Mouse (Mus musculus) induced T-regulatory cell, adult 2 months (primary cell): Measurements from ENCODE around the gene Nxpe4.

Experiments
- DNase-seq: peaks from one replicate; pipeline ENCODE4 v3.0.0-alpha.2; 2012; ENCODE audit warnings: low read depth

The Nxpe4 gene

DNA sequence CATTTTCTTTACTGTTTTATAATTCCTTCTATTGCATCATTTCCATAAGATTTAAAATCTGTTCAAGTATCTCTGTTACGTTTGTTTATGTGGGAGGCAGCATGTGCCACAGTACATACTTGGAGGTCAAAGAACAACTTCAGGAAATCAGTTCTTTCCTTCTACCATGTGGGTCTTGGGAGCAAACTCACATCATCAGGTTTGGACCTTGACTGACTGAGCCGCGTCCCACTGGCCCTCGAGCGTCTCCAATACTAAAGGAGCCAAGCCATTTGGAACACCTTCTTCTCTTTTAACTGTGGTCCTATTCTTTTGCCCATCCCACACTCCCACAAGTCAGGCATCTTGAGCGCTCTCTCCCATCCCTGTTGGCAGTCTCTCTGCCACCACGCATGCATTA lies 167.8 kb downstream of the Nxpe4 start:
- no peak for DNase-seq

DNA sequence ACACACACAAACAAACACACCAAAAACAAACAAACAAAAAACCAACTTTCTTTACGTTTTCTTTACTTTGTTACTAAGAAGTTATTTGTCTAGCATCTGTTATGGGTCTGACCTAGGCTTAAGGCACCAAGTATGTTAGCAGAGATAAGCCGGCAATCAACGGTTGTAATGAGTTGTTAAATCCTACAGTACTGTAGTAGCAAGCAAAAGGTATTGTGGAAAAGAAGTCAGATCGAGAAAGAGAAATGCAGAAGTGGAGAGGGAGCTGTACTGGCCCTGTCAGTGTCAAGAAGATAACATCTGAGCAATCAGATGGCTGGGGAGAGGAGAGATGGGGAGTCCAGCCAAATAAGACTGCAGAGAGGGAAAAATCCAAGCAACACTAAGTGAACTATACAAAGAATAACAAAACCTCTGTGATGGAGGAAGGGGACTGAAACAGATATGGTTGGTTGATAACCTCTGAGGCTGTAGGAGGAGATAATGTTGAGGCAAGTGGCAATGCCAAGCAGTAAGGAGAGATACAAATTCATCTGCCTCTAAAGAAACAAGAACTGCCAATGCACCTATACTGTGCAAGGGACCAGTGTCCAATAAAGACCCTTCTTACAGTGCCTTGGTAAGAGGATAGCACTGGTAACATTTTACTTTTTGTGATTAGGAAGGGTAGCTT lies 177.1 kb downstream of the Nxpe4 start:
- DNase-seq: no peak

DNA sequence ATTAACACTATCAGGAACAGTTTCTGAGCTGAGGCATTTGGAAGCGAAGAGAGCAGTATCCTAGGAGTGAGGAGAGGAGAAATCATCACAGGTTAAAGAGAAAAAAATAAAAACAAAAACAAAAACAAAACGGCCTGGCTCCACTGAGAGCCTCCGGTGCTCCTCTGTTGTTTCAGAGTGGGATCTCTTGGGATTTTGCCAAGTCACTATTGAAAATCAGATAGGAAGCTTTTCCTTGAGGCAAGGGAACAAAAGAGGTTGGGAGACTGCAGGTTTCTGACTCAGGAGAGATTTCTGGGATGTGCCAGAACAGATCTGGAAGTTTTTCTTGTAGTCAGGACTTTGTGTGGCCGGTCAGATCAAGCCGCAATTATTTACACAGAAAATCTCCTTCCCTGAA lies 177.7 kb downstream of the Nxpe4 start:
- DNase-seq: no peak

DNA sequence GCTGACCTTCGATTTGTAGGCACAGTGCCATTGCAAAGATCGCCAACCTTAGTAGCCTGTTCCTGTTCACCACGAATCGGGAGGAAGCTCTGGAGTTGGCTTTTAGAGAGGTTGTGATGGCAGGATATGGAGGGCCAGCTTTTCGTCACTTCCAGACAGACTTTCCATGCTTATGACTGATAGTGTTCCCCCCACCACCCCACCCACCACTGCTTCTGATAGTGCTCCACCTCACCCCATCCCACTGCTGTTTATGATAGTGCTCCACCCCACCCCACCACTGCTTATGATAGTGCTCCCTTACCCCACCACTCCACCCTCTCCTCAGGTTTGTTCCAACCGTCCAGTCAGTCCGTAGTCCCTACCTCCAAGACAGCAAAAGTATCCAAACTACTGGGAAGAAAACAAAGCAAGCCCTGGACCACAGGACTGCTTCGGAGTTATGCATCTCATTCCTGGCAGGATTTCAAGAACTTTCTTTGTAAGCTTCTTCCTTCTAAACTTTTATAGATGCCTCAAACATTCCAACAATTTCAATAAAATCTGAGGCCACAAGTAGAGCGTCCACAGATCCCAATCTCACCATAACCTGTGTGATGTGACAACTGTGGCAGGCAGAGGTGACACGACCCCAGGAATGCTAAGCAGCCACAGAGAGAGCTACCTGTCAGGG lies 179.0 kb downstream of the Nxpe4 start:
- no peak for DNase-seq

DNA sequence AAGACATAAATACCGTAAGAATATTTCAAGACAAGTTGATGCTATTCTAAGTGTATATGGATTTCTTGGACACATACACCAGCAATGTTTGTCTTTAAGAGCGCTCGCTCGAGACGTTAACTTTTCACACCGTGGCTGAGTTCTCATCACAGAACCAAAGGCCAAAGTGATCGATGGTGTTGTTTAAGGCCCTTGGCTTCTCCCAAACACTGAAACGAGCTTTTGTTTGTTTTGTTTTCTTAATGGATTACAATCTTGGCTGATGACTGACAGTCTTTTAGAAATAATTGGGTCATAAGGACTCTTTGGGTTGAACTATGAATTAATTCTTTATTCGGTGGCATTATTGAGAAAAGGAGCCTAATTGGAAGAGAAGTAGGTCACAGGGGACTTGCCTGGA lies 183.6 kb downstream of the Nxpe4 start:
- DNase-seq: no peak

DNA sequence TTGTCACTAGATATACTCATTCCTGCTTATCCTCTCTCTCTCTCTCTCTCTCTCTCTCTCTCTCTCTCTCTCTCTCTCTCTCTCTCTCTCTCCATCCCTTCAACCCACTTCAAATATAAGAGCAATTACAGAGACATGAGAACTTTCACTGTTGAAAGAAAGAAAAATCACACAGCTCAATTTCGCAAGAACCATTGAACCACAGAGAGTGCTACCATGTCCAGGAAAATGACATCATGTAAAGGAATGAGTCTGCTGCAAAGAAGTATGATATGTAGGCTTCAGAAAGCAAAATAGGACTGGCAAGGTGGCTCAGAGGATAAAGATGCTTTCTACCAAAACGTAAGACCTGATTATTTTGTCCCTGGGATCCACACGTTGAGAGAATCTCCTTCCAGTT lies 184.0 kb downstream of the Nxpe4 start:
- no peak for DNase-seq

DNA sequence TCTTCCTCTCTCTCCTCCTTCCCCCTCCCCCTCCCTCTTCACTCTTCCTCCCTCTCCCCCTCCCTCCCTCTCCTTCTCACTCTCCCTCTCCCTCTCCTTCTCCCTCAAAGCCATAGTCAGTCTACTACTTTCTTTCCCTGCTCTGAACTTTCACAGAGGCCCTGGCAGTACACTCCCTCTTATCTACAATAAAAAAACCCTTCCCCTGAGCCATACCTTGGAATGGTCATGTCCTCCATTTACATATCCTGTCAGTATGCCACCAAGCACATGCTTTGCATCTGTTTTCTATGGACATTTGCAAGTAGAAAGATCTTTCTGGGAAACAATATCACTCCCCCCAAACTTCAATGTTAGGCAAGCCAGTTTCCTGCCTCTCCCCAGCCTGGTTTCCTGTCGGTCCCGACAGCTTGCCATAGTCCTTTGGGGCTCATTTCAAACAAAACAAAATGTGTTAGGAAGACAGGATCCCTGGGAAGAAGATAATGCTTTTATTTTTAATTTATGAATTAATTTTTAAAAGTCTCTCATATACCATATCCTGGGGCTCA lies 191.4 kb downstream of the Nxpe4 start, which contains the start of gene Nxpe2:
TSS of gene Nxpe2 (minus strand) at position 307 of the 551 bp plus-strand sequence.
- DNase-seq: no peak

DNA sequence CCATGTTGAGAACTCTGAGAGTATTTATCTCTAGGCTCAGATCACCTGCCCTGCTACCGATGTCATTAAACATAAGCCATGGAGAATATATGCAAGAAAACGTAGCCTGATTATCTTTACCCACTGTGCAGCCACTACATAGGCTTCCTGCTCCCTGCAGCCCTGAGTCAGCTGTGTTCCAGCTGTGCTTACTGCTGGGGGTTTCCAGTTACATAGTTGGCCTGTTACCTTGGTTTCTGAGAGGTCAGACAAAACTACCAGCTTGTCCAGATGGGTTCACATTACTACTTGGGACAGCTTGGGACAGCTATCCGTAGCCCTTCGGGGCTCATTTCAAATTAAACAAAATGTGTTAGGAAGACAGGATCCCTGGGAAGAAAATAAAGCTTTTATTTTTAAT lies 192.3 kb downstream of the Nxpe4 start:
- DNase-seq: no peak

DNA sequence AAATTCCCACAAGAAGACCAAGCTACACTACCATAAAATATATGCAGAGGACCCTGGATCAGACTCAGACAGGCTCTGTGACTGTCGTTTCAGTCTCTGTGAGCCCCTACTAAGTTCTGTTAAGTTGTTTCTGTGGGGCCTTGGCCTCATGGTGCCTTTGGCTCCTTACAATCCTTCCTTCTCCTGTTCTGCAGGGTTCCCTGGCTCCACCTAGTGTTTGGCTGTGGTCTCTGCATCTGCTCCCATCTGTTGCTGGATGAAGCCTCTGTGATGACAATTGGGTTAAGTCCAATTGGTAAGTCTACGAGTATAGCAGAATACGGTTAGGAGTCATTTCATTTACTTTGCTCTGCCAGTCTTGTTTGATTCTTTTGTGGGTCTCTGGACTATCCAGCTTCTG lies 193.0 kb downstream of the Nxpe4 start:
- DNase-seq: peak; percentile 63

DNA sequence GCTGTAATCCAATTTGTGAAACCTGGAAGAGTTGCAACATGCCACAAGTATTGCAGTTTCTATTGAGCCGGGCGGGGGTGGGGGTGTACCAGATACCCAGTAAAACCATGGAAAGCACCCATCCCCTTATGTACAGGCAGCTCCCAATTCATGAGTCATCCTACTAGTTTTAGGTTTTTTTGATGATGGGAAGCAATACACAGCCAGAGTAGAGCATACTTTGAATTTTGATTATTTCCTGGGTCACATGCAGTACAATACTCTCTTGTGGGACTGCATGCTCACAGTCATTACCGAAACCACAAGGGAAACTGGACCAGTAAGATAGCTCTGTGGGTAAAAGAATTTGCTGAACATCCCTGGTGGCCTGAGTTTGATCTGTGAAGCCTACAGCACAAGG lies 195.3 kb downstream of the Nxpe4 start:
- DNase-seq: peak; percentile 31

DNA sequence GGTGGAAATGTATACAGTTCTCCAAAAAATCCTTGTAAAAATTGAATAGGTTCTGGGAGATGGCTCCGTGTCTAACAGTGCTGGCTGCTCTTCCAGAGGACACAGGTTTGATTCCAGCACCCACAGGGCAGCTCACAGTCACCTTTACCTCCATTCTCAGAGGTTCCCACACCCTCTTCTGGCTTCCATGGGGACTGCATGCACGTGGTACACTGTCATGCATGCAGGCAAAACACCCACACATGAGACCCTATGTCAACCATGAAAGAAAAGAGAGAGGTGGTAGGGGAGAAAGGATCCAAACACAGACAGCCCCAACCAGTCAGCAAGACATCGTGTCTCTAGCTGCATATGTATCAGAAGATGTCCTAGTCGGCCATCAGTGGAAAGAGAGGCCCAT lies 199.0 kb downstream of the Nxpe4 start:
- DNase-seq: no peak

DNA sequence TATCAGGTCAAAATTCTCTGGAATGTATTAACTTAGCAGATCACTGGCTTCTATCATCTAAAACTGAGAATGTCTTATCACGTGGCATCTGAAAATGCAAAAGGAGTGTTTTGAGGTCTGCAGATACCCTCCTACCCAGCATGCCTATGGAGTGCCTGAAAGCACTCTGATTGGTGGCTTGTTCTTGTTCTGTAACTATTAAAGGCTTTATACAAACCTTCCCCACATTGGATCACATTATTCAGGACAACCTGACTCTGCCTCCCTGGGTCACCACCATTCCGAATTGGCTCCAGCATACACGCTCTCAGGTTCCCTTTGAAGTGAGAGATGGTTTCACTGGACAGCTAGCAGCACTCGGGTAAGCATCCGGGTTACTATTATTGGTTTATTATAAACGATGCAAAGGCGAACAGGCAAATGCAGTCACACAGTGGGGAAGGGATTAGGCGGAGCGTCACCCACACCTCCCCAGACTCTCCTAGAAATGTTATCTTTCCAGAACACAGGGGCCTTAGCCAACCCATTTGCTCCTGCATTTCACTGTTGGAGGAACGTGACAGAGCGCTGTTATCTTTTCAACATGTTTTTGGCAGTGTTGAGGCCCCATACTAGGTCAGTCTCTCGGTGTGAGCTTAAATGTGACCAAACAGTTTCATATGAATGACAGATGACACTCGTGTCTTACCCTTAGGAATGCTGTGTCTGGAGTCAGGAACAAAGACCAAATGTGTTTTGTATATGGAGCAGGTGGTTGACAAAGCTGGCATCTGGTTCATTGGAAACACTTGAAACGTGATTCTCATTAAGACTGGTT lies 200.2 kb downstream of the Nxpe4 start:
- DNase-seq: no peak

DNA sequence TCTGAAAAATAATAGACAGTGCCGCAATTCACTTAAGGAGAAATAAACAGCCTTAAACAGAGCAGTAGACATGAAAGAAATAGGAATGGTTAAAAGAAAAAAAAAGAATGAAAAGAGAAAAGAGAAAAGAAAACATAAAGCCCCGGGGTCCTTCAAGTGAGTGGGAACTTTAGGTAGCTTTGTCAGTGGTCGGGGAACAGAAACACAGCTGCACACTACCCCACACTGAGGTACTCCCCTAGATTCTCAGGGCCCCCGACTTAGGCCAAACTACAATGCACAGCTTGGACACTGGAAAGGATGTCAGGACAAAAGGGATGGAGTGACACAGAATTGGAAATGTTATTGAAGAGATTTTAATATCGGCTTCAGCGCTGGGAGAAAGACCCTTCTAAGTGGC lies 200.9 kb downstream of the Nxpe4 start:
- no peak for DNase-seq

DNA sequence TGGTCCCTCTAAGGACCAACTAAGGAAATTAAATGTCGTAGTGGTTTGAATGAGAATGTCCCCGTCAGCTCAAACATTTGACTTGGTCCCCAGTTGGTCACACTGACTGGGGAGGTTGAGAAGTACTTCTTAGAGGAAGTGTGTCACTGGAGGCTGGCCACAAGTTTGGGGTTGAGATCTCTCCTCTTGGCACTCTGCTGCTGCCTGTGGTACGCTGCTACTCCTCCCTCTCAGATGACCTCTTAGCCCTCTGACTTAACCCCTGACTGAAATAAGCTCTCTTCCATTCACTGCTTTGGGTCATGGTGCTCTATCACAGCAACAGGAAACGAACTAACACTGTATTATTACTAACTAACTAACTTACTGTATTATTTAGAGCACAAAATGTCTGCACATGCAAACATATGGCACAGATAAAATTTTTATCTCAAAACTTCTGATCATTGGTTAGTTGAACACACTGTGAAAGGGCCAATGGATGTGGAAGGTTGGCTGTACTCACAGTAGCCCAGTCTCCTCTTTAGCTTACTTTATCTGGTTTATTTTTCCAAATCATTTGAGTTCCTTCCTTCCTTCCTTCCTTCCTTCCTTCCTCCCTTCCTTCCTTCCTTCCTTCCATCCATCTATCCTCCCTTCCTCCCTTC lies 211.5 kb downstream of the Nxpe4 start:
- DNase-seq: no peak

DNA sequence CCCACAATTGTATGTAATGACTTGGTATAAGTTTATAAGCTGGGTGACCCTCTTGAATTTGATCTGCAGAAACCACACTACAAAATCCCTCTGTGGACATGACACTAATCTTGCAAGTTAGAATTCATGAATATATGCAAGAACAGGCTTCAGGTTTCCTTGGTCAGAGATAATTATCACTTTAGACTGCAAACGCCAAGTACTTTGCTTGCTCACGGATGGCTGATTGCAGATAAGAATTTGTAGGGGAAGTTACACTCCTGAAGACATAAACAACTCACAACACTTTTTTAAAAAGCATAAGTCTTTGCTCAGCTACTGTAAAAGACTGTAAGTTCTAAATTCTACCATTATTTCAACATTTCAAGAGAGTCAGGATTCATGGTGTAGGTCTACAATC lies 212.5 kb downstream of the Nxpe4 start:
- DNase-seq: no peak

DNA sequence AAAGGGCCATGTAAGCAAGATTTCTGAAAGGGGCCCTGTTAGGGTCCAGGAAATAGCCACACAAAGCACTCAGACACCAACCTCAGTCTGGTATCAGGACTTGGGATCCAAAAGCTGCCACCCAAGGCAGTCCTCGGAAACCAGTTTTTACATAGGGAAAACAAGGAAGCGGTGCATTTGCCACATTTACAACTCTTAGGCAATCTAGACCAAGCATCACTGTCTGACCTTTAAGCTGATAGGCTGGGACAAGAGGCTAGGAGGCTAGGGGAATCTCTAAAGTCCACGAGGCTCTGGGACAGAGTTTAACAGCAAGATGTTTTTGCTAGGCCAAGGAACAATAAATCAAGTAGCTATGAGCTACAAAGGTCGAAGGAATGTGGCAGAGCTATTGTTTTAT lies 226.6 kb downstream of the Nxpe4 start:
- no peak for DNase-seq

DNA sequence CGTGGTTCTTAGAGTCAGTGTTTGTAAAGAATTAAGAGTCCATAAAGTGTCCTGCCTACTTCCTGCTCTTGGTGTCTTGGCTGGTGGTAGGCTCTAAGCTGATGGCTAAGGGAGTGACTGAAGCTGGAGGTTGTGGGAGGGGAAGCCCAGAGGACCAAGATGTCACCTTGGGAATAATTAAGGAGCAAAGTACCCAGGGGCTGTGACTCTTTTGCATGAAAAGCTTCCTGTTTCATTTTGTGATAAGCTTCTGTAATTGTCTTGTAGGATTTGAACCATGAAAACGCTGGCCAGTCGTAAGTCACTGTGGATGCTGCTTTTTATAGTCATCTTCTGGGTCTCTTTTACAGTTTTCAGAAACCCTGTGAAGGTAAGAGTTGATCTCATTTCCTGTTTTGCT lies 228.2 kb downstream of the Nxpe4 start:
- peak; percentile 46 for DNase-seq

DNA sequence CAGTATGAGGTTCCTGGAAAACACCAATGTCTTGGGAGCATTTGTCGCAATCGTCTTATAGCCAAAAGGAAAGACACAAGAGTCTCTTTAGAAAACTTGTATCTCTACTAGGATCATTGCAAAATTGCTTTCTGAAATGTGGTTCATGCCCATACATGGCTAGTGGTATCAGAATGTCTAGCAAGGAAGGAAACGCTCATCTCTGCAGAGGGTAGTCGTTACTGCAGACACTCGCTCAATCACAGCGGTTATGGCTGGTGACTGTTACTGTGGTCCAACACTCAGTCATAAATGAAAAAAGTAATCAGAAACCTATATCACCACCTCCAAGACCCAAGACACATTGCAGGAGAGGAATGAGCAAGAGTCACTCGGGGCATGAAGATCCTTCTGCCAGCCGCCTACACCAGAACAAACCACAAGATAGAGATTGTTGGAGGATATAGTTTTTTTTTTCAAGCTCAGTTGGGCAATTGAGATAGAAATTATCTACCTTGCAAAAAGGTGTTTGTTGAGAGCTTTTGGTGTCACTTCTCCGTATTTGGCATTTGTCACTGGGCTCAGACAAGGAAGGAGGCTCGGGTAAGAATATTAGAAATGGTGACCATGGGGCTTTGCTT lies 241.9 kb downstream of the Nxpe4 start:
- peak; percentile 67 for DNase-seq

DNA sequence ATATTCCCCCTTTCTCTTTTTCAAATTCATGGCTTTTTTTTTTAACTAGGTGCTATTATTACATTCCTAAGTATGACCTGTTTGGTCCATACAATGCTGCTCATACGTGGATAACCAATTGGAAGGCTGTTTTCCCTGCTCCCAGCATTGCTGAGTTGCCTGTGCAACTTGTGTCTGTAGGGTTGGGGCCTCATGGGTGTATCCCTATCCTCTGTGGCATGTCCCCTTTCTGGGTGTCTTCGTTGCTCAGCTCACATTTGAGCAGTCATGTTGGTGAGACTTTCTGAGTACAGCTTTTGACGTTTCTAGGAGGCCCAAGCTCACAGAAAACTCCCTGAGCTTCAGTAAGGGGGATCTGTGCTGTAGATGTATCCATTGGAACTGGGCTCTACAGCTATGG lies 242.9 kb downstream of the Nxpe4 start:
- DNase-seq: no peak

DNA sequence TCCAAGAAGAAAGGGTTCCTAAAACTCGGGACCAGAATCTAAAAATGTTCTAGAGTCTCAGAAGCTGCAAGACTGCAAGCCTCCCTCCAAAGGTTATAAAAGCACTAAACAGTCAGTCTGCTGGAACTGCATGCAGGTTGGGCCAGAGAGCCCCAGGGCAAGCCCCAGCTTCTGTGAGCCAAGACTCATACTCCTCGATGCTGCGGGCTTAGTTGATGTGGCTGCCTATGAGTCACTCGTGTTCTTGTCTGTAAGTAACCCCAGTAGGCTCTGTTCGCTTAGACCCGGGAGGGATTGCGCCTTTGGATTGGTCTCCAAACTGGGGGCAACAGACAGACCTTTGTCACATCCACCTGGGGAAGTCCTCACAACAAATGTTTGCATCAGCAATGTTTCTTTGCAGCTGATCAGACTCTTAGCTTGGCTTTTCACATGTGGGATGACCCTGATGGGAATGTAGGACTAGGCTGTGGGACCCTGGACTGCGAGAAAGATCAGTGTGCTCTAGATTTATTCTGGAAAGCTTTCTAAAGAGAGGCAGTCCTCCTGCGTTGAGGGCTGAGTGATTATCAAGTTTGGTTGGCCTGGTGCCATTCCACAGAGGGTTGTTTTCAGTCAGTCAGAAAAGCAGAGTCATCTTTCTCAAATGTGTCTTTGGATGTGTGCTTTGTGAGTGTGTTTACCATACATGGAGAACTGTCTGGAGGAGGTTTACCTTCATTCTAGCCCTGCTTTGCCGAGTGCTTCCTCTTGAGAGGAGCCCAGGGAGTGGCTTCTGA lies 245.9 kb downstream of the Nxpe4 start:
- DNase-seq: no peak
